Mouse (Mus musculus) olfactory bulb, adult 2 months (tissue): ENCODE data around the gene Rap1a. TPM values are rescaled to one million over a fixed set of nuclear protein-coding genes. Genes with fewer than 3 reads are reported as not detected.

Experiments used
- H3K27ac ChIP-seq: fragments of 200-500 bp; 2 replicates; pipeline ENCODE4 v1.5.1; 2012; ENCODE audit warnings: low read depth, low read length; ENCODE audit not compliant: insufficient read depth
- H3K4me1 ChIP-seq: fragments of 200-500 bp; 2 replicates; pipeline ENCODE4 v1.6.1; 2012; ENCODE audit warnings: low read length; ENCODE audit not compliant: control insufficient read depth, insufficient read depth
- H3K4me3 ChIP-seq: fragments of 200-500 bp; 2 replicates; pipeline ENCODE4 v1.5.1; 2012; ENCODE audit warnings: mild to moderate bottlenecking, low read depth, low read length, moderate library complexity; ENCODE audit not compliant: insufficient read depth
- CTCF ChIP-seq: fragments of 200-500 bp; IDR thresholded peaks from 2 replicates; pipeline ENCODE4 v1.5.1; 2012; ENCODE audit warnings: low read depth, mild to moderate bottlenecking, low read length, moderate library complexity; ENCODE audit not compliant: insufficient read depth
- POLR2A ChIP-seq: fragments of 200-500 bp; IDR thresholded peaks from 2 replicates; pipeline ENCODE4 v1.6.1; 2012; ENCODE audit warnings: mild to moderate bottlenecking, low read depth, low read length, moderate library complexity; ENCODE audit not compliant: insufficient read depth
- WGBS: fragments of 180-500 bp; shearing (Covaris S2); methylation state at CpG from one replicate; pipeline ENCODE4 v1.1.7; 2018; 5-methylcytosine and 5-hydroxymethylcytosine counted together
- polyA plus RNA-seq: library from polyadenylated mRNA; stranded (reverse); fragments of >200 nt; gene quantifications from 2 replicates; pipeline ENCODE4 v1.2.4, GENCODE M21; 2012; ENCODE audit warnings: low replicate concordance; ENCODE audit not compliant: missing spikeins, insufficient read depth, insufficient read length

Gene Rap1a
- polyA plus RNA-seq = not detected in 2 replicates

DNA sequence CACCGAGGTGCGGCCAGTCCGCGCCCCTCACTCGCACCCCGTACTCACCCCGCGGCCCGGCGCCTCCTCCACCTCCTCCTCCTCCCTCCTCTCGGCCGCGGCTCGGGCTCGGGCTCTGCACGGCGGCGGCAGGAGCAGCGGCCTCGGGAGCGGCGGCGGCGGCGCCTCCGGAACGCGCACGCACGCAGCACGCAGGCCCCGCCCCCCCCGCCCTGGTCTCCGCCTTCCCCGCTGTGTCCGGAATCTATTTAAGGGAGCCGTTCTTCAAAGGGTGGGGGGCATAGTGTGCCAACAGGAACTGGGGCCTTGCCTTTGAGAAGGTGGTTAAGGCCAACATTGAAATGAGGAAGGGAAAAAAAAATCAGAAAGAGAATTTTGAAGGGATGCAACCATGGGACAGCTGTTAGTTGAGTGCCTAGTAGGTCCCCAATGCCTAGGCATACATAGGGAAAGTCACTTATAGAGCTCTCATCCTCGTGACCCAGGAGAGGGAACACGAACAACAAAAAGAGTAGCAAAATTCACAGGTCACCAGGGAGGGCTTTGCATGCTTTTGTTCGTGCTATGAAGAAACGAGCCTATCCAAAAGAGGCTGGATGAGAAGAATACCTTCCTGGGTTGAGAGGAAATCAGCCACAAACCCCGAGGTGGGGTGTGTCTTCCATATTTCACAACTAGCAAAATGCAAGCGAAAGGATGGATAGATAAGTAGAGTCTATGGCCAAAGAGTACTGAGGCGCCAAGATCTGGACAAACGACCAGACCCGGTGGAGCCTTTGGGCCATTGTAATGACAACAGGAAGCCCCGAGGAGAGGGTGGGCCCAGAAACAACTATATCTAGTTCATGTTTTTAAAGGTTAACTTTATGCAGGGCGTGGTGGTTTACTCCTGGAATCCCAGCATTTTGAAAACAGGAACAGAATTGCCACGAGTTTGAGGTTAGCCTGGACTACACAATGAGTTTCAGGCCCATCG is at the start of gene Rap1a:
TSS of gene Rap1a (minus strand) at position 146 of the 976 bp plus-strand sequence.
- 19% methylated on average over 45 of the region's 50 CpGs for WGBS
- Histone ChIP-seq H3K4me3 (peak within 1 kb of the TSS; percentile 89), H3K4me1 (peaks cover 2% of the 10 kb centered on the region), H3K27ac (peak within 1 kb of the TSS; percentile 57)
- no peak for TF ChIP-seq CTCF
- peak; percentile 74 for TF ChIP-seq POLR2A

DNA sequence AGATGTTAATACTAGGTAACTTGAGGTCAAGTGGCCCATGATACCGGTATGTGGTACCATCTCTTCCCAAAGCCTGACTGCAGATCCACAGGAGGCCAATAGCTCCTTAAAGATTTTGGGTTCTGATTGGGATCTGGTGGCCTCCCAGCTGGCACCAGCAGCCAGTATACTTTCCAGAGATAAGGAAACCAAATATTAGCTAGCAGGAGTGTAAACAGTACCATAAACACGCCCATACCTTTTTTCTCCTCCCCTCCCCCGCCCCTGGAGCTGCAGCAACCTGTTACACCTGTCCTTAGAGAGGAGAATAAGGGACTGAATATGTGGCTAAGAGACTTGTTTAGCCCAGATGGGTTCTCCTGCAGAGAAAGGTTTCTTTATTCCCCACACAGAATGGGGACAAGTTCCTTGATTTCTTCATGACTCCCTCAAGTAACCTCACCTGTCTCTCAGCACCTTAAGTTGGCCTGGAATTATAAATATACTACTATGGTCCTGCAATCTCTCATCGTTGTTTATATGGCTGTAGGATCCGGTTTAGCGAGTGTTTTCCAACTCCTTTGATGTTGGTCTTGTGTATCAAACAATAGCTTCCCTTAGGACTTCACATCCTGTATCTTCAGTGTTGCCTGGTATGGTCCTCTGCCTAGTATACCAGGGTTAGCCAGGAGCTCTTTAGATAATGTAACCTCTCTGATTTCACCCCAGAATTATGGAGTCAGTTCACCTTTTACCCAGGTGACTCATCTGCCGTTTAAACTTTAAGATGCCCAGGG is 45.3 kb upstream of the Rap1a start:
- H3K4me3 ChIP-seq = no peak overlapping the region
- TF ChIP-seq POLR2A = no peak
- no peak for TF ChIP-seq CTCF

DNA sequence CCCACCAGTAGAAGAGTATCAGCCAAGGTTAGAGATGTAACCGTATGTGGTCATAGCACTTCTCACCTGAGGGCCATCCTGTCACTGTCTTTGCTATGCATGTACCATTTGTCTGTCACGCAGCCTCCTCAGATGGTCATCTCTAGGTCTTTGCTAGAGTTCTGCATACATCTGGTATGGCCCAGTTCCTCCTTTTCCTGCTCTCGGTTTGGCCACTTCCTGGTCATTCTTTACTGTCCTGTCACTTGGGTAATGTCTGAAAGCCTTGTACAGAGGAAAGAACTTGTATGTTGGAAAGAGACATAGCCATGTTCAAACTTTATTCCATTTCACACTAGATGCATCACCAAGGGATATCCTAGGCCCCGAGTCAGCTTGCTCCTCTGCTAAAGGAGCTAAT is 38.7 kb upstream of the Rap1a start:
- no peak for TF ChIP-seq POLR2A
- TF ChIP-seq CTCF = no peak
- no peak overlapping the region for H3K4me3 ChIP-seq
- peaks cover 3% of the 10 kb centered on the region for H3K4me1 ChIP-seq
- H3K27ac ChIP-seq = no peak overlapping the region
- 93% methylated on average over 4 of the region's 4 CpGs for WGBS

More for the DNA sequence above, 45.3 kb upstream of the Rap1a start:
- H3K27ac ChIP-seq = no peak overlapping the region
- H3K4me1 ChIP-seq = no peaks in the 10 kb centered on the region
- WGBS = 82% methylated on average over 7 of the region's 7 CpGs

DNA sequence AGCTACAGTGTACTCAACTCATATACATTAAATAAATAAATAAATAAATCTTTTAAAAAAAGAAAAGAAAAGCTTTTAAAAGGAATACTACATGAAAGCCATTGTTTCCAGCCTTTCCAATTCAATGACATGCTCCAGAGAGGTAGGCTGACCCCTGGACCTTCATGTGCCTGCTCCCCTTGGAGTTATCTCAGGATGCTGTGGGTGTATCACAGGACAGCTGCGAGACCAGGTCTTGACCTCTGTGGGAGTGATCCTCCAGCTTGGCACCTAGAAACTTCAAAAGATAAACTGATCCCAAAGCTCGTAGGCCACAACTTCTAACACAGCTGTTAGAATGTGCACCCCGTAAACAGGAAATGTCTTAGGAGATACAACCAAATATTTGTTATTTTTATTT is 37.5 kb upstream of the Rap1a start:
- H3K4me3 ChIP-seq = no peak overlapping the region
- H3K27ac ChIP-seq = no peak overlapping the region
- H3K4me1 ChIP-seq = peaks cover 3% of the 10 kb centered on the region
- TF ChIP-seq POLR2A = no peak
- no peak for TF ChIP-seq CTCF
- 86% methylated on average over 3 of the region's 3 CpGs for WGBS

DNA sequence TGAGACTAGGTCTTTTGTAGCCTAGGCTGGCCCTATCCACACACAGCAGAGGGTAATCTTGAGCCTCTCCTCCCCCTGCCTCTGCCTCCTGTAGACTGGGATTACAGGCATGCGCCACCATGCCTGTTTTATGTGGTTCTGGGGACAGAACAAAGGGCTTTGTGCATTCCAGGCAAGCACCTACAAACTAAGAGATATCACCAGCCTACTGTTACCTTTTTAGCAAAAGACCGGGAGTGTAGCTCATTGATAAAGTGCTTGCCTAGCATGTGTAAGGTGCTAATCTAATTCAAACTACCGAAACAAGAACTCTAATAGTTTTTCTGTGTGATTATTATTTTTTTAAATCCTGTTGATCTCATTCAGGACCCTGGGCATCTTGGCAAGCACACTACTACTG is 35.7 kb upstream of the Rap1a start:
- WGBS = 92% methylated on average over 3 of the region's 3 CpGs
- no peak overlapping the region for H3K4me3 ChIP-seq
- H3K27ac ChIP-seq = peak overlapping the region; percentile 16; the same call in 1 of the 2 replicates
- TF ChIP-seq POLR2A (no peak), CTCF (no peak)
- peaks cover 3% of the 10 kb centered on the region for H3K4me1 ChIP-seq

DNA sequence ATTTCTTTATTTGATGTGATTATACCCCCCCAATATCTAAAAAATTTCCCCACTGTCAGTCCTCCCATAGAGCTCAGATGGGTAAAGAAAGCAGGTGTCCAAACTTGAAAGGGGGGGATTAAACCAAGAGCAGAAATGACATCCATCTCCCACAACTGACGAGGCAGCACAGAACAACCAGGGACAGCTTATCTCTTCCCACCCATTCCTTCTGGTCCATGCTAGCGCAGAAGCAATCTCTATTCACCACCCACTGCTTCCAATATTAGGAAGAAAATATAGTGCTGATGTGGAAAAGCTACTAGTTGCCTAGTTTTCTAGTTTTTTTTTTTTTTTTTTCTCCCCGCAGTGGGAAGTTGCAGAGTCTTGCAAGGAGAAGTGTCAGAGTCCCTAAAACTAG is 34.7 kb upstream of the Rap1a start:
- no peak for TF ChIP-seq CTCF
- TF ChIP-seq POLR2A = no peak
- Histone ChIP-seq H3K4me3 (no peak overlapping the region), H3K27ac (peak overlapping the region; percentile 82), H3K4me1 (peaks cover 3% of the 10 kb centered on the region)
- 38% methylated on average over 3 of the region's 3 CpGs for WGBS

DNA sequence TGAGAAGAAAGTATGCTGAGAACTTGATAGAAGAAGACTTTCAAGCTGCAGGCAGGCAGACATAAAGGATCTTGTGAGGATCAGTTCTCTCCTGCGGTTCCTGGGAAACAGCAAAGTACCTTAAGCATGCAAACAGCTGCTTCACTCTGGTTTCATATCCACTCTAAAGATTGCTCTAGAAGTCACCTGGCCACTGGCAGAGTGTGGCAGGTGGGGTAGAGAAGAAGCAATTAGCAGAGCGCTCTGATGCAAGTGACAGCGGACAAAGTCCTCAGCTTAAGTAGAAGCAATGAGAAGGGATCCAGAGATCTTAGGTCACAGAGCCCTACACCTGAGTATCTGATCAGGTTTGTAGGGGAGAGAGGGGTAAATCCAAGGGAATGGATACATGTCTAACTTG is 30.4 kb upstream of the Rap1a start:
- WGBS = 96% methylated on average over 3 of the region's 3 CpGs
- TF ChIP-seq CTCF = no peak
- TF ChIP-seq POLR2A = no peak
- no peak overlapping the region for H3K27ac ChIP-seq
- H3K4me1 ChIP-seq = peaks cover 3% of the 10 kb centered on the region
- H3K4me3 ChIP-seq = no peak overlapping the region

DNA sequence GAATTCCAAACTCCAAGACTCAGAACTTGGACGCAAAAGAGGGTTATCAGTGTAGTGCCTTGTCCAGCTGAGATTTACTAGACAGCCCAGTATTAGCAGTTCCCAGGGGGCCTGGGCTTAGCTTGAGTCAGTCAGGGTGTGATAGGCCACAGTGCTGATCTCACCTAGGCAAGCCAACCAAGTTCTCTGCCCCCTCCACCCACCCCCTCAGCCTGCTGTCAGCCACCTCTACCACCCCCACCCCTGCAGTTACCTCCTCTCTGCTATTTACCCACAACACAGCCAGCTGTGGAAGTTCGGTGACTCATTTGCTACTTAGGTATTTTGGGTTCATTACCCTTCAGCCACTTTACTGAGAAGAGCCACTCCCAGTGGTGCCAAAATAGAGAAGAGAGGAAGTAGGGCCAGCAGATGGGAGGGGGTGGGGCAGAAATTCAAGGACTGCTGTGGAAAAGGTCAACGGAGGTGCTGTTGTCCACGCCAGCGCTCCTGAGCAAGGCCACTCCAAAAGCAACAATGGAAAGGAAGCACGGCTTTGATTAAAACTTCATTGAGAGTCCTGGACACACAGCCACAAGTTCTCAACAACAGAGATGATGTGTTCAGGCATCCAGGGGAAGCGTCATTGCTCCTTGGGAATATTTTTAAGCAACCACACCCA is 24.5 kb upstream of the Rap1a start:
- Histone ChIP-seq H3K27ac (peak overlapping the region; percentile 74), H3K4me1 (peaks cover 12% of the 10 kb centered on the region), H3K4me3 (no peak overlapping the region)
- TF ChIP-seq CTCF (no peak), POLR2A (no peak)
- WGBS = 49% methylated on average over 7 of the region's 7 CpGs
